Mouse (Mus musculus): ENCODE measurements around the gene Atp9a. TPM values are rescaled to one million over a fixed set of nuclear protein-coding genes. Genes with fewer than 3 reads are reported as not detected.
A peak's percentile ranks its signal among the peaks of the same experiment; 100 is the strongest.

Gene Atp9a
- polyA plus RNA-seq, 1 experiment from 2014 or later = 85.0 TPM

DNA sequence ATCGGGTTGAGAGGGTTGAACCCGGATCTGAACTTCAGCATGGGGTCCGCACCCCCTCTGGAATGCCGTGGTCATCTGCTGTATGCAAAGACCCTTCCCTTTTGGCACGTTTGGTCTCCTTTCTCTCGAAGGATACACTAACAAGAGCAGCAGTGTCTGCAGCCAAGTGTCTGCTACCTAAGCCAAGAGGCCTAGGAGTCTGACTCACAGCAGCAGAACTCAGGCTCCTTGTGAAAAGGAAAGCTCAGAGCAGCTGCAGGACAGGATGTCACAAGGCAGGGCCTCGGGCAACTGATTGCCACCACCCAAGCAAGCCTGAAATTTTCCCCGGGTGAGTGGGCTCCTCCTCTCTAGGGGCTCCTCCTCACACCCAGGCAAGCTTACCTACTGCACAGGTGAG is 94.0 kb downstream of the Atp9a start:
- no peak overlapping the region for H3K4me3 ChIP-seq (ENCODE audit: low read length)
- WGBS = 81% methylated on average over 8 of the region's 8 CpGs
- H3K27me3 ChIP-seq (replicated peaks; ENCODE audit: control insufficient read depth, insufficient read depth, low read length) = no peaks in the 10 kb centered on the region
- no peak overlapping the region for H3K9ac ChIP-seq (ENCODE audit: low read depth, low read length)
- no peak for ATAC-seq
- H3K9me3 ChIP-seq (ENCODE audit: control insufficient read depth, low read length) = no peaks in the 10 kb centered on the region
- no peak overlapping the region for H3K4me2 ChIP-seq (ENCODE audit: low read length)
- peaks cover 42% of the 10 kb centered on the region for H3K36me3 ChIP-seq (ENCODE audit: control insufficient read depth, insufficient read depth, low read length)
- no peak overlapping the region for H3K27ac ChIP-seq (ENCODE audit: low read depth, low read length)
- no peaks in the 10 kb centered on the region for H3K4me1 ChIP-seq (ENCODE audit: control insufficient read depth, insufficient read depth, low read depth, low read length)

GRCm38 (mm10) chr2:168644855-168645254 is 97.4 kb downstream of the Atp9a start:
- no peak overlapping the region for H3K4me2 ChIP-seq (ENCODE audit: low read length)
- H3K36me3 ChIP-seq (ENCODE audit: control insufficient read depth, insufficient read depth, low read length) = peaks cover 43% of the 10 kb centered on the region
- no peak overlapping the region for H3K4me3 ChIP-seq (ENCODE audit: low read length)
- 36% methylated on average over 6 of the region's 6 CpGs for WGBS
- H3K9ac ChIP-seq (ENCODE audit: low read depth, low read length) = no peak overlapping the region
- H3K9me3 ChIP-seq (ENCODE audit: control insufficient read depth, low read length) = no peaks in the 10 kb centered on the region
- no peaks in the 10 kb centered on the region for H3K4me1 ChIP-seq (ENCODE audit: control insufficient read depth, insufficient read depth, low read depth, low read length)
- no peaks in the 10 kb centered on the region for H3K27me3 ChIP-seq (replicated peaks; ENCODE audit: control insufficient read depth, insufficient read depth, low read length)
- no peak for ATAC-seq
- no peak overlapping the region for H3K27ac ChIP-seq (ENCODE audit: low read depth, low read length)

DNA sequence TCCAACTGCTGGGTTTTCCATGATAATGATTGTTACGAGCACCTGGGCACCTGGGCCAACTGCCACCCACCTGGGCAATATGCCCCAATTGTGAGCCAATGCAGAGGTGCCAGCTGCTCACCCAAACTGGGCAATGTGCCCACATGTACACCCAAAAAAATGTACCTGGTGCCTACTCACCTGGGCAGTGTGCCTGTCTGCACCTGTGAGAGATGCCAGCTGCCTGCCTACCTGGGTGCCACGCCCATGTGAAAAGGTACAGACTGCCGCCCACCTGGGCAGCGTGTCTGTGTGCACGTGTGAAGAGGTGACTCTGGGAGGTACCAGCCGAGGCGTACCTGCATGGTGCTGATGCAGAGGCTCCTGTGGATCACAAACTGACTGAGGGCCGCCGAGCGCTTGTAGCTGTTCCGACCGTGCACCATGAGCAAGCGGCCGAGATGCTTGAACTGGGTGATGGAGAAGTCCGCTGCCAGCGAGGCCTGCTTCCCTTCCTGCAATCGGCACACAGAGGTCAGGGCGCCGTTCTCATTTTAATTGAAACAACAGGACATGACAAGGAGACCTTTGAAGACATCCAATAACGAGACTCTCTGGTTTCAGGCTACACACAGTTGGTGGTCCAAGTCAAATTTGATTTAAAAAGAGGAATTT is 98.6 kb downstream of the Atp9a start:
- H3K4me1 ChIP-seq (ENCODE audit: control insufficient read depth, insufficient read depth, low read depth, low read length) = no peaks in the 10 kb centered on the region
- no peak overlapping the region for H3K4me2 ChIP-seq (ENCODE audit: low read length)
- WGBS = 85% methylated on average over 20 of the region's 20 CpGs
- ATAC-seq = no peak
- H3K36me3 ChIP-seq (ENCODE audit: control insufficient read depth, insufficient read depth, low read length) = peaks cover 31% of the 10 kb centered on the region
- H3K27me3 ChIP-seq (replicated peaks; ENCODE audit: control insufficient read depth, insufficient read depth, low read length) = no peaks in the 10 kb centered on the region
- H3K9ac ChIP-seq (ENCODE audit: low read depth, low read length) = no peak overlapping the region
- no peaks in the 10 kb centered on the region for H3K9me3 ChIP-seq (ENCODE audit: control insufficient read depth, low read length)
- H3K27ac ChIP-seq (ENCODE audit: low read depth, low read length) = no peak overlapping the region
- H3K4me3 ChIP-seq (ENCODE audit: low read length) = no peak overlapping the region

DNA sequence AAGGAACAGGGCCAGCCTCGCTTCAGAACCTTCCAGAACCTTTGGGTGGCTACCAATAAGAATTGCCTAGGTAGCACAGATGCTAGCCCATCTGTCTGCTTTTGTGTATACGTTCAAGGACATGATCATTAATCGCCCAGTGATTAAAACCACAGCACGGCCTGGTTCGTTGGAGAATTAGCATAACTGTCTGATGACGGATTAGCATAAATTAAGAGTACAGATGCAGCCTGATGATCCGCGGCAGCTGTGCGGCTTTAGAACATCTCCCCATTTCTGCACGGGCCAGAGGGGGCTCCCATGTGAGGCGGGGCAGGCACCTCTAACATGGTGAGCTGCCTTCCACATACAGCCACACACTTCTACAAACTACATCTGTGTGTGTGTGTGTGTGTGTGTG is 100.0 kb downstream of the Atp9a start:
- 46% methylated on average over 11 of the region's 11 CpGs for WGBS
- Histone ChIP-seq H3K4me3 (ENCODE audit: low read length) (no peak overlapping the region), H3K9ac (ENCODE audit: low read depth, low read length) (no peak overlapping the region), H3K36me3 (ENCODE audit: control insufficient read depth, insufficient read depth, low read length) (peaks cover 24% of the 10 kb centered on the region), H3K4me1 (ENCODE audit: control insufficient read depth, insufficient read depth, low read depth, low read length) (no peaks in the 10 kb centered on the region), H3K27me3 (replicated peaks; ENCODE audit: control insufficient read depth, insufficient read depth, low read length) (no peaks in the 10 kb centered on the region), H3K4me2 (ENCODE audit: low read length) (no peak overlapping the region), H3K27ac (ENCODE audit: low read depth, low read length) (no peak overlapping the region), H3K9me3 (ENCODE audit: control insufficient read depth, low read length) (no peaks in the 10 kb centered on the region)
- peak; percentile 43; the same call in 1 of the 2 replicates for ATAC-seq

GRCm38 (mm10) chr2:168640460-168640859 is 101.7 kb downstream of the Atp9a start:
- no peaks in the 10 kb centered on the region for H3K27me3 ChIP-seq (replicated peaks; ENCODE audit: control insufficient read depth, insufficient read depth, low read length)
- H3K9ac ChIP-seq (ENCODE audit: low read depth, low read length) = no peak overlapping the region
- no peak overlapping the region for H3K27ac ChIP-seq (ENCODE audit: low read depth, low read length)
- H3K4me2 ChIP-seq (ENCODE audit: low read length) = no peak overlapping the region
- H3K4me3 ChIP-seq (ENCODE audit: low read length) = no peak overlapping the region
- H3K9me3 ChIP-seq (ENCODE audit: control insufficient read depth, low read length) = no peaks in the 10 kb centered on the region
- H3K4me1 ChIP-seq (ENCODE audit: control insufficient read depth, insufficient read depth, low read depth, low read length) = no peaks in the 10 kb centered on the region
- peaks cover 25% of the 10 kb centered on the region for H3K36me3 ChIP-seq (ENCODE audit: control insufficient read depth, insufficient read depth, low read length)
- ATAC-seq = no peak
- 92% methylated on average over 9 of the region's 9 CpGs for WGBS

GRCm38 (mm10) chr2:168634881-168635280 is 107.3 kb downstream of the Atp9a start:
- no peaks in the 10 kb centered on the region for H3K9me3 ChIP-seq (ENCODE audit: control insufficient read depth, low read length)
- H3K4me2 ChIP-seq (ENCODE audit: low read length) = no peak overlapping the region
- no peak overlapping the region for H3K27ac ChIP-seq (ENCODE audit: low read depth, low read length)
- H3K4me1 ChIP-seq (ENCODE audit: control insufficient read depth, insufficient read depth, low read depth, low read length) = no peaks in the 10 kb centered on the region
- H3K9ac ChIP-seq (ENCODE audit: low read depth, low read length) = no peak overlapping the region
- peaks cover 13% of the 10 kb centered on the region for H3K36me3 ChIP-seq (ENCODE audit: control insufficient read depth, insufficient read depth, low read length)
- no peaks in the 10 kb centered on the region for H3K27me3 ChIP-seq (replicated peaks; ENCODE audit: control insufficient read depth, insufficient read depth, low read length)
- ATAC-seq = no peak
- WGBS = 86% methylated on average over 7 of the region's 7 CpGs
- H3K4me3 ChIP-seq (ENCODE audit: low read length) = no peak overlapping the region

- Histone ChIP-seq H3K36me3 (ENCODE audit: control insufficient read depth, insufficient read depth, low read length) (peaks cover 12% of the 10 kb centered on the region), H3K9ac (ENCODE audit: low read depth, low read length) (no peak overlapping the region), H3K27me3 (replicated peaks; ENCODE audit: control insufficient read depth, insufficient read depth, low read length) (no peaks in the 10 kb centered on the region), H3K9me3 (ENCODE audit: control insufficient read depth, low read length) (no peaks in the 10 kb centered on the region), H3K4me3 (ENCODE audit: low read length) (no peak overlapping the region), H3K27ac (ENCODE audit: low read depth, low read length) (no peak overlapping the region; the same call in 1 of the 2 replicates), H3K4me2 (ENCODE audit: low read length) (no peak overlapping the region), H3K4me1 (ENCODE audit: control insufficient read depth, insufficient read depth, low read depth, low read length) (no peaks in the 10 kb centered on the region)
- WGBS = 56% methylated on average over 14 of the region's 14 CpGs
- ATAC-seq = no peak
Measured at GRCm38 (mm10) chr2:168633301-168633816, 108.8 kb downstream of the Atp9a start.

- 82% methylated on average over 6 of the region's 6 CpGs for WGBS
- no peak overlapping the region for H3K27ac ChIP-seq (ENCODE audit: low read depth, low read length)
- no peak overlapping the region for H3K4me2 ChIP-seq (ENCODE audit: low read length)
- H3K27me3 ChIP-seq (replicated peaks; ENCODE audit: control insufficient read depth, insufficient read depth, low read length) = no peaks in the 10 kb centered on the region
- H3K36me3 ChIP-seq (ENCODE audit: control insufficient read depth, insufficient read depth, low read length) = peaks cover 9% of the 10 kb centered on the region
- no peak for ATAC-seq
- no peak overlapping the region for H3K4me3 ChIP-seq (ENCODE audit: low read length)
- H3K9ac ChIP-seq (ENCODE audit: low read depth, low read length) = no peak overlapping the region
- H3K4me1 ChIP-seq (ENCODE audit: control insufficient read depth, insufficient read depth, low read depth, low read length) = no peaks in the 10 kb centered on the region
- H3K9me3 ChIP-seq (ENCODE audit: control insufficient read depth, low read length) = no peaks in the 10 kb centered on the region
Measured at GRCm38 (mm10) chr2:168632543-168632942, 109.7 kb downstream of the Atp9a start.

DNA sequence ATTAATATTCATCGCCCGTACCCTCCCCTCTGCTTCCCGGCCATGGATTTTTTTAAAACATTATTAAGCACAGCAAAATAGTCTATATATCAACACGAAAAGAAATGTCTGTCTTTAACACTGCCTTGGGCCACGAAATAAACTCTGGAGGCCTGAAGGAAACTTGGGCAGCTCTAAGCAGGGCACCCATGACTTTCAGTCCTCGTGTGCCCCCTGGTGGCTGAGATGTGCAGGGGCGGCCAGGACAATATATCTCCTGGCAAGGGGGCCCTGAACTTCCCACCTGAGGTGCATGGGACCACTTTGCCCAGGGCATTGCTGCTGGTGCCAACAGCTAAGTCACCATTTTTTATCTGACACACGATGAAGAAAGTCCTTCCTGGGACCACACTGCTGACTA is 113.4 kb downstream of the Atp9a start:
- 18% methylated on average over 8 of the region's 8 CpGs for WGBS
- no peaks in the 10 kb centered on the region; the same call in 1 of the 2 replicates for H3K36me3 ChIP-seq (ENCODE audit: control insufficient read depth, insufficient read depth, low read length)
- no peaks in the 10 kb centered on the region for H3K27me3 ChIP-seq (replicated peaks; ENCODE audit: control insufficient read depth, insufficient read depth, low read length)
- ATAC-seq = peak; percentile 59
- H3K9ac ChIP-seq (ENCODE audit: low read depth, low read length) = no peak overlapping the region
- peaks cover 10% of the 10 kb centered on the region for H3K4me1 ChIP-seq (ENCODE audit: control insufficient read depth, insufficient read depth, low read depth, low read length)
- H3K9me3 ChIP-seq (ENCODE audit: control insufficient read depth, low read length) = peaks cover 3% of the 10 kb centered on the region; the same call in 1 of the 2 replicates
- H3K27ac ChIP-seq (ENCODE audit: low read depth, low read length) = no peak overlapping the region
- no peak overlapping the region for H3K4me3 ChIP-seq (ENCODE audit: low read length)
- H3K4me2 ChIP-seq (ENCODE audit: low read length) = no peak overlapping the region

All from hindbrain, embryonic 16.5 days (tissue).